Mouse (Mus musculus): Measurements from ENCODE around the gene Armc6.

The Armc6 gene

GRCm38 (mm10) chr8:70194191-70194590 lies 40.1 kb downstream of the Armc6 start:
- no peak for DNase-seq (ENCODE audit: low read depth)

GRCm38 (mm10) chr8:70193238-70193637 lies 41.0 kb downstream of the Armc6 start:
- no peak for DNase-seq (ENCODE audit: low read depth)

- DNase-seq (ENCODE audit: low read depth) = no peak
These were observed 45.6 kb downstream of the Armc6 start for GRCm38 (mm10) chr8:70188707-70189106.

- DNase-seq (ENCODE audit: low read depth) = no peak
These were observed 51.1 kb downstream of the Armc6 start for GRCm38 (mm10) chr8:70183194-70183593.

GRCm38 (mm10) chr8:70181903-70182252 lies 52.4 kb downstream of the Armc6 start:
- DNase-seq (ENCODE audit: low read depth) = no peak

- no peak for DNase-seq (ENCODE audit: low read depth)
These were observed 52.9 kb downstream of the Armc6 start for GRCm38 (mm10) chr8:70181212-70181902.

GRCm38 (mm10) chr8:70179082-70179481 lies 55.2 kb downstream of the Armc6 start:
- peak; percentile 53 for DNase-seq (ENCODE audit: low read depth)

GRCm38 (mm10) chr8:70178231-70178630 lies 56.0 kb downstream of the Armc6 start:
- DNase-seq (ENCODE audit: low read depth) = no peak

- DNase-seq (ENCODE audit: low read depth) = no peak
These were observed 60.2 kb downstream of the Armc6 start for GRCm38 (mm10) chr8:70174079-70174478.

- no peak for DNase-seq (ENCODE audit: low read depth)
These were observed 60.9 kb downstream of the Armc6 start for GRCm38 (mm10) chr8:70173320-70173719.

GRCm38 (mm10) chr8:70172043-70172681 lies 62.1 kb downstream of the Armc6 start, which contains the start of gene Tmem161a:
Gene Tmem161a (plus strand): TSS chr8:70172356.
- DNase-seq (ENCODE audit: low read depth) = peak; percentile 97

GRCm38 (mm10) chr8:70171240-70171639 lies 63.0 kb downstream of the Armc6 start:
- no peak for DNase-seq (ENCODE audit: low read depth)

GRCm38 (mm10) chr8:70170748-70171147 lies 63.5 kb downstream of the Armc6 start:
- DNase-seq (ENCODE audit: low read depth) = no peak

Measured in NIH3T3 (cell line).